Mouse (Mus musculus) spleen, adult 12 weeks (tissue): ENCODE results near the gene Sox11.

Source experiments
- DNase-seq: peaks from one replicate; pipeline ENCODE4 v3.0.0; 2022; ENCODE audit warnings: low spot score

Sox11 gene

GRCm38 (mm10) chr12:27341871-27342690 lies at the start of gene Sox11:
TSS of gene Sox11 (minus strand) at chr12:27342574.
- no peak for DNase-seq

GRCm38 (mm10) chr12:27391652-27392305 lies 49.4 kb upstream of the Sox11 start:
- DNase-seq = no peak

GRCm38 (mm10) chr12:27390439-27390838 lies 48.1 kb upstream of the Sox11 start:
- no peak for DNase-seq

GRCm38 (mm10) chr12:27389429-27389828 lies 47.1 kb upstream of the Sox11 start:
- no peak for DNase-seq

GRCm38 (mm10) chr12:27372505-27372904 lies 30.1 kb upstream of the Sox11 start:
- DNase-seq = no peak

GRCm38 (mm10) chr12:27370756-27371155 lies 28.4 kb upstream of the Sox11 start:
- no peak for DNase-seq

- no peak for DNase-seq
Observed at GRCm38 (mm10) chr12:27367476-27367875, 25.1 kb upstream of the Sox11 start.

GRCm38 (mm10) chr12:27363840-27364640 lies 21.7 kb upstream of the Sox11 start:
- no peak for DNase-seq

- DNase-seq = no peak
Observed at GRCm38 (mm10) chr12:27357076-27357637, 14.8 kb upstream of the Sox11 start.

- no peak for DNase-seq
Observed at GRCm38 (mm10) chr12:27356571-27356970, 14.2 kb upstream of the Sox11 start.

GRCm38 (mm10) chr12:27343606-27344410 lies 1.4 kb upstream of the Sox11 start:
- no peak for DNase-seq

- no peak for DNase-seq
Observed at GRCm38 (mm10) chr12:27342691-27343605, 574 bp upstream of the Sox11 start.

GRCm38 (mm10) chr12:27341130-27341870 lies 1.1 kb downstream of the Sox11 start:
- no peak for DNase-seq

- no peak for DNase-seq
Observed at GRCm38 (mm10) chr12:27340451-27341035, 1.8 kb downstream of the Sox11 start.

GRCm38 (mm10) chr12:27339171-27339751 lies 3.1 kb downstream of the Sox11 start:
- no peak for DNase-seq

- DNase-seq = no peak
Observed at GRCm38 (mm10) chr12:27338721-27339170, 3.6 kb downstream of the Sox11 start.

GRCm38 (mm10) chr12:27338116-27338515 lies 4.3 kb downstream of the Sox11 start:
- no peak for DNase-seq

- DNase-seq = no peak
Observed at GRCm38 (mm10) chr12:27337482-27337881, 4.9 kb downstream of the Sox11 start.

- DNase-seq = no peak
Observed at GRCm38 (mm10) chr12:27336801-27337200, 5.6 kb downstream of the Sox11 start.
